Mouse (Mus musculus) lung, postnatal 0 days (tissue): ENCODE data around the gene Map1a.

ENCODE experiments used
- CTCF ChIP-seq: IDR thresholded peaks from 2 replicates; pipeline ENCODE4 v1.5.1; 2016; ENCODE audit warnings: antibody characterized with exemption, mild to moderate bottlenecking
- EP300 ChIP-seq: IDR thresholded peaks from 2 replicates; pipeline ENCODE4 v1.6.1; 2016; ENCODE audit warnings: antibody characterized with exemption, mild to moderate bottlenecking, control low read depth

DNA sequence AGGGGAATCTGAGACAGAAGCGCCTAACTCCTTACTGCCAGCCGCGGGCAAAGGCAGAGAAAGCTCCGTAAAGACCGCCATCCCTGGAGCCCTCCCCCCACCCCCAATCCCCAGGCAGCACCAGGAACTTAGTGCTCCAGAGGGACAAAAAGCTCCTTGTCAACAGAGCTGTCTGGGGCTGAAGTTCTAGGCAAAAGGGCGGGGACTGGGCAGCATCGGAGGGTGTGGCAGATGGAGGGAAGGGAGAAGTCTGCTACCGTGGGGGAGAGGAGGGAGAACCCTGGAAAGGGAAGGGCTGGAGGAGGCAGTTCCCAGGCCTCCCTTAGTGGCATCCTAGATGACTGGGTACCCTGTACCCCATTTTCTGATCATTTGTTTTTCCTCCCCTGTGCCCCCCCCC lies 8.7 kb downstream of the Map1a start:
- TF ChIP-seq CTCF (no peak), EP300 (no peak)
